Mouse (Mus musculus) myocyte (in vitro differentiated cells): ENCODE measurements around the gene Vax2.

ENCODE experiments used
- E2F4 ChIP-seq: IDR thresholded peaks from one replicate; pipeline ENCODE4 v1.6.1; 2011; ENCODE audit warnings: mild to moderate bottlenecking, control low read depth, moderate library complexity; ENCODE audit not compliant: insufficient read depth
- MYOD1 ChIP-seq, 3 experiments: IDR thresholded peaks; one replicate each; pipeline ENCODE4 v1.6.1; 2011; ENCODE audit warnings: control low read depth in 2 of 3, low read depth in 2 of 3, mild to moderate bottlenecking in 2 of 3, moderate library complexity in 1 of 3; ENCODE audit not compliant: insufficient read length in 2 of 3, control insufficient read depth in 1 of 3
- POLR2A ChIP-seq: IDR thresholded peaks from one replicate; pipeline ENCODE4 v1.6.1; 2011; ENCODE audit warnings: low read depth, mild to moderate bottlenecking, control low read depth, moderate library complexity; ENCODE audit not compliant: insufficient read length
- TCF12 ChIP-seq: IDR thresholded peaks from one replicate; pipeline ENCODE4 v1.6.1; 2011; ENCODE audit warnings: mild to moderate bottlenecking, control low read depth; ENCODE audit not compliant: poor library complexity, insufficient read depth, severe bottlenecking

DNA sequence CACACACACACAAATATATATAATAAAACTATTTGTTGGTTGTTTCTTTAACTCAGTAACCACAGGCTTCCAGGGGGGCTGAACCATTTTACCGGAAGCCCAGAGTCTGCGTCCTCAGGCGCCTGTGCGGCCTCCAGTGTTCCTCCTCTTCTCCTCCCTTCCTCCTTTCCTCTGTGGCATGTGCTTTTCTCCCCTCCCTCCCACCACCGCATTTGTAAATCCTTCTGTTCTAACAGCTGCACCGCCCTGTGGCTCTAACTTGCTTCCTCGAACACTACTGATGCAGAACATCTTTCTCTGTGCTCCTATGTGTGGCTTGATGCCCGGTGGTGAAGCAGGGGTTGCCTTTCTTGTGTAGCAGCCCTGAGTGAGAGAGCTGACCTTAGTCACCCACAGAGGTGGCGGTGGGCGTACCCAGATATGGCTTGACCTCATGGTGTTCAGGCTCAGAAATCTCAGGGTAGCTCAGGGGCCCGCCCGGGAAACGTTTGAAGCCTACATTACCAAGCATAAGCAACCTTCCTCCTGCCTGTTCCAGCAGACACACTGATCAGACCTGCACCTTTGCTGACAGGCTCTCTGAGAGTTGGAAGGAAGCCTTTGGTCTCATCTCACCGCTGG lies 18.4 kb downstream of the Vax2 start:
- TF ChIP-seq E2F4 (no peak), TCF12 (no peak), POLR2A (no peak), MYOD1 (IDR thresholded peaks at IDR 0.05; ENCODE audit: control insufficient read depth in 1 of 3, insufficient read length in 2 of 3, low read depth in 2 of 3) (no peak)
